Mouse (Mus musculus) embryonic facial prominence, embryonic 14.5 days (tissue): ENCODE data around the gene Retreg1. TPM values are rescaled to one million over a fixed set of nuclear protein-coding genes. Genes with fewer than 3 reads are reported as not detected.

ENCODE experiments used
- ATAC-seq: fragments of 200-750 bp; cut with Nextera tagmentation; 2 replicates; pipeline ENCODE4 v1.8.0; 2017; ENCODE audit warnings: low read depth, moderate number of reproducible peaks, moderate TSS enrichment
- DNase-seq: peaks from one replicate; pipeline ENCODE4 v3.0.0-alpha.2; 2015; ENCODE audit warnings: low spot score
- H3K27ac ChIP-seq: fragments of 300-500 bp; sonication (generic); replicated peaks from 2 replicates; pipeline ENCODE4 v1.5.1; 2014; ENCODE audit warnings: low read depth, mild to moderate bottlenecking, low read length, moderate library complexity
- H3K27me3 ChIP-seq: fragments of 300-500 bp; sonication (generic); replicated peaks from 2 replicates; pipeline ENCODE4 v1.6.1; 2014; ENCODE audit warnings: low read length; ENCODE audit not compliant: control insufficient read depth, insufficient read depth
- H3K36me3 ChIP-seq: fragments of 300-500 bp; sonication (generic); 2 replicates; pipeline ENCODE4 v1.6.1; 2014; ENCODE audit warnings: low read length, mixed read lengths; ENCODE audit not compliant: control insufficient read depth, insufficient read depth
- H3K4me1 ChIP-seq: fragments of 300-500 bp; sonication (generic); 2 replicates; pipeline ENCODE4 v1.6.1; 2014; ENCODE audit warnings: antibody characterized with exemption, low read length; ENCODE audit not compliant: control insufficient read depth, insufficient read depth
- H3K4me2 ChIP-seq: fragments of 300-500 bp; sonication (generic); 2 replicates; pipeline ENCODE4 v1.6.1; 2014; ENCODE audit warnings: low read depth, mild to moderate bottlenecking, low read length, moderate library complexity, mixed read lengths
- H3K4me3 ChIP-seq: fragments of 300-500 bp; sonication (generic); 2 replicates; pipeline ENCODE4 v1.5.1; 2014; ENCODE audit warnings: low read depth, mild to moderate bottlenecking, low read length
- H3K9ac ChIP-seq: fragments of 300-500 bp; sonication (generic); 2 replicates; pipeline ENCODE4 v1.6.1; 2014; ENCODE audit warnings: low read depth, mild to moderate bottlenecking, low read length, moderate library complexity, mixed read lengths
- H3K9me3 ChIP-seq: fragments of 300-500 bp; sonication (generic); 2 replicates; pipeline ENCODE4 v1.6.1; 2016; ENCODE audit warnings: low read length; ENCODE audit not compliant: control insufficient read depth
- WGBS: fragments of 180-500 bp; shearing (Covaris S2); extraction: QIAGEN DNeasy Blood & Tissue Kit; methylation state at CpG from one replicate; pipeline ENCODE4 v1.1.7; 2014; 5-methylcytosine and 5-hydroxymethylcytosine counted together
- polyA plus RNA-seq: library from polyadenylated mRNA; unstranded; fragments of >200 nt; fragmentation: Nextera tagmentation; extraction: Ambion mirVana; gene quantifications from 2 replicates; pipeline ENCODE4 v1.2.1, GENCODE M21; 2014

The Retreg1 gene
- polyA plus RNA-seq, 1 experiment from 2014 or later: 16.5 TPM

DNA sequence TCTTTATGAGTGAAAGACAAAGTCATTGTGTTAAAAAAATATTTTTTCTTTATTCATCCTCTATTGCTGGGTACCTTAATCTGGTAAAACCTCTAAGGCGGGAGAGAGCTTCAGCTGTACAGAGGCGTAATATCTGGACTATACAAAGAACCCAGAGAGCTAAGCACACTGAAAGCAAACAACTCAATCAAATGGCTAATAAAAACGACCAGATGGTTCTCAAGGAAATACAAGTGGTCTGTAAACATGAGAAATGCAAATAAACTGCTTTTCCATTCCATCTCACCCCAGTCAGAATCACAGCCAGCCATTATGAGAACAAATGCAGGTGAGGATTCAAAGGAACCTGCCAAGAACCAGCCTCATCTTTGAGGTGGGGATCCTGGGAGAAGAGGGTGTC lies 28.4 kb upstream of the Retreg1 start:
- no peak for DNase-seq
- Histone ChIP-seq H3K27me3 (no peaks in the 10 kb centered on the region), H3K27ac (no peak overlapping the region), H3K4me2 (no peak overlapping the region), H3K4me1 (no peaks in the 10 kb centered on the region), H3K9ac (no peak overlapping the region), H3K9me3 (peaks cover 17% of the 10 kb centered on the region), H3K4me3 (no peak overlapping the region), H3K36me3 (peaks cover 62% of the 10 kb centered on the region)
- no peak for ATAC-seq
- 89% methylated on average over 3 of the region's 3 CpGs for WGBS

DNA sequence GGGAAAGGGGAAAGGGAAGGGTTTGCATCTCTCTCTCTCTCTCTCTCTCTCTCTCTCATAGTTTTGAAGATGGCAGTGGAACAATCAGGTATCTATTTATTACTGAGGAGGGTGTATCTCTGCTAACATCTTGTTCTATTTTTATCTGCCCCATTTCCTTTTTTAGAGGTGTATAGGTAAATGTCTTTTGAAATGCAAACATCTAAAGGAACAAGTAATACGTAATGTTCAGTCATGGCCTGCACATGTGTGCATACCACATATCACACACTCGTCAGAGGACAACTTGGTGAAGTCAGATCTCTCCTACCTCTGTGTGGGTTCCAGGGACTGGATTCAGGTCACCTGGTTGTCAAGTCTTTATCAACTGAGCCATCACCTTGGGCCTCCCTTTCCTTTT lies 25.8 kb upstream of the Retreg1 start:
- Histone ChIP-seq H3K4me2 (no peak overlapping the region), H3K4me1 (no peaks in the 10 kb centered on the region), H3K36me3 (peaks cover 36% of the 10 kb centered on the region), H3K27ac (no peak overlapping the region), H3K9ac (no peak overlapping the region), H3K4me3 (no peak overlapping the region), H3K9me3 (peaks cover 31% of the 10 kb centered on the region), H3K27me3 (no peaks in the 10 kb centered on the region)
- 85% methylated on average over 2 of the region's 2 CpGs for WGBS
- ATAC-seq (no peak), DNase-seq (no peak)

DNA sequence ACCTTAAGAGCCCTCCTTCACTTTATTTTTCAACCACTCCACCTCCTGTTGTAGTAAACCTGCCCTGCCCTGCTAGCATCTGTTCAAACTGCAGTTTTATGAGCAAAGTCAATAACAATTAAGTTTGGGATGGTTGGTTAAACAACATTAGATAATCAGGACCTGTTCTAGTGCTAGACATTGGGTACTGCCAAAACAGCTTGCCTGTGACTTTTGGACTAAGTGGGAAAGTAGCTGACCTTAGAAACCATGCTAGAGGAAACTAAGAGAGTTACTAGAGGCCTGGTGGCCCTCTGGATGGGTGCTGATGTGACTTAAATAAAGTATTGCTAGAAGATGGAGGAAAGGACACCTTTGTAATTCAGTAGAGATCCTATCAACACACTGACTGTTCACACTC lies 21.0 kb upstream of the Retreg1 start:
- H3K27me3 ChIP-seq: no peaks in the 10 kb centered on the region
- no peak overlapping the region for H3K4me3 ChIP-seq

DNA sequence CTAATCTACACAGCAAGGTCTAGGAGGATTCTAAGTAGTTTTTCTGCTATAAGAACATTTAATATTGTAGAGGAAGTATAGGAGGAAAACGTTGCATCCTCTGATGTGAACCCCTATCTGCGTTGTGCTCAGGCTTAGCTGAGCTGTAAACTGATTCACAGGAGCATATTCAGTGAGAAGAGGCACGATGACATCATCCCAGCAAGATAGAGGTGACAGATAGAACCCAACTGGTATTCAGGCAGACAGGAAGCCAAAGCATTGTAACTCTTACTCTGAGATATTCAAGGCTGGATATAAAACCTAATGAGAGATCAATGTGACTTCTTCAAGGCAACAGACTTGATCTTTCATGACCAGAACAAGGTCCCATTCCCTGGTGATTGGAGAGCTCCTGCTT lies 20.3 kb upstream of the Retreg1 start:
- Histone ChIP-seq H3K9me3 (peaks cover 20% of the 10 kb centered on the region; the same call in 1 of the 2 replicates), H3K4me2 (no peak overlapping the region), H3K4me1 (no peaks in the 10 kb centered on the region), H3K36me3 (no peaks in the 10 kb centered on the region), H3K4me3 (no peak overlapping the region), H3K27ac (no peak overlapping the region), H3K9ac (no peak overlapping the region), H3K27me3 (no peaks in the 10 kb centered on the region)
- 52% methylated on average over 3 of the region's 3 CpGs for WGBS
- ATAC-seq (no peak), DNase-seq (no peak)

More for the DNA sequence above, 21.0 kb upstream of the Retreg1 start:
- no peak overlapping the region for H3K9ac ChIP-seq
- H3K4me1 ChIP-seq: no peaks in the 10 kb centered on the region
- H3K4me2 ChIP-seq: no peak overlapping the region
- DNase-seq (no peak), ATAC-seq (no peak)
- no peak overlapping the region for H3K27ac ChIP-seq
- no peaks in the 10 kb centered on the region for H3K36me3 ChIP-seq
- H3K9me3 ChIP-seq: peaks cover 20% of the 10 kb centered on the region; the same call in 1 of the 2 replicates

DNA sequence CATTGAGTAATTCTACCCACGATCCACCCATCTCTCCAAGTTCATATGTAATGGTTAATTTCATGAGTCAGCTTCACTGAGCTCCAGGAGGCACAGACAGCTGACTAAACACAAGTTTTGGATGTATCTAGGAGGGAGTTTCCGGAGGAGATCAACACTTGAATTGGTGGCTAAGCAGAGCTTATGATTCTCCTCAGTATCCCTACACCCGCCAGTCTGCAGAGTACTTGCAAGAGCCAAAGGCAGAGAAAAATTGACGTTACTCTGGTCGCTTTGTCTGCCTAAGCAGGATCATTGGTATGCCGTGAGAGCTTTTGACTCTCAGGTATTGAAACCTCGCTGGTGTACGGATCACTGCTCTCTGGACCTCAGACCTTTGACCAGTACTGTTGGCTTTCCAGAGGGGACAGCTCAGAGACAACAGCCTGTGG lies 16.4 kb upstream of the Retreg1 start:
- 83% methylated on average over 8 of the region's 8 CpGs for WGBS
- no peak for DNase-seq
- no peak for ATAC-seq
- H3K4me1 ChIP-seq: no peaks in the 10 kb centered on the region
- no peak overlapping the region for H3K27ac ChIP-seq
- no peak overlapping the region for H3K4me3 ChIP-seq
- H3K9me3 ChIP-seq: no peaks in the 10 kb centered on the region
- no peaks in the 10 kb centered on the region for H3K27me3 ChIP-seq
- no peak overlapping the region for H3K4me2 ChIP-seq
- H3K36me3 ChIP-seq: no peaks in the 10 kb centered on the region
- H3K9ac ChIP-seq: no peak overlapping the region

DNA sequence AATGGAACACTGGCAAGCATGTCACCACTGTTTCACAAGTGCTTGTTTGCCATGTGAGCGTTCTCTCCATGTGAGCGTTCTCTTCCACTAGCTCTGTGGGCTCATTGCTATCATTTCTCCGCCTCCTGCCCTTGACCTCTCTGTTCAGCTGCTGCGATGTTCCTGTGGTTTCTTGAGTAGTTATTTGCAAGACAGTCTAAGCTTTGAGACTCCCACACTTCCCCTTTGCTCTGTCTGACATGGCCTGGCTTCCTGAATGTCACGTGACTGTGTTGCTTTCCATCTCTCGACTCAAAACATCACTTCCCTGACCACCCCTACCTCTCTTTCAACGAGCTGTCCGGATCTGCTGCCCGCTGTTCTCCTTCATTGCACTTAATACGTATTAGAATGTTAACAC lies 14.5 kb upstream of the Retreg1 start:
- Histone ChIP-seq H3K9me3 (no peaks in the 10 kb centered on the region), H3K27ac (no peak overlapping the region), H3K4me3 (no peak overlapping the region), H3K9ac (no peak overlapping the region), H3K36me3 (no peaks in the 10 kb centered on the region), H3K4me1 (no peaks in the 10 kb centered on the region), H3K27me3 (no peaks in the 10 kb centered on the region), H3K4me2 (no peak overlapping the region)
- DNase-seq (no peak), ATAC-seq (no peak)
- 76% methylated on average over 10 of the region's 10 CpGs for WGBS

DNA sequence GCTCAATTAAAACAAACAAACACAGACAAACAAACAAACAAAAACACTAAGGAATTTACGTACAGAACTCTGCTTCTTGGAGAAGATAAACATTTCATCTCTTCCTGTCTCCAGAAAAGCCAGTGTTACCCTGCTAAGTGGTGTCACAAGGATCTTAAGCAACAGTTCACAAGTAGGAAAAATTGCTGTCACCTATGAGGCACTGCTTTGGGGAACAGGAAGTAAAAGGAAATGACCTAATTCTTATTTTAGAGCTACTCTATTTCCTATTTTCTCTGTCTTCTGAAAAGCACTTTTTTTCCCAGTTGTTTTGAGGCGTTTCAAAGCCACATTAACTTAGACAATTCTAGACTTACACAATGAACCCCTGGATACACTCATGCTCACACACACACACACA lies 12.6 kb upstream of the Retreg1 start:
- ATAC-seq (no peak), DNase-seq (no peak)
- H3K27ac ChIP-seq: no peak overlapping the region
- no peaks in the 10 kb centered on the region for H3K27me3 ChIP-seq
- H3K9ac ChIP-seq: no peak overlapping the region
- 64% methylated on average over 2 of the region's 2 CpGs for WGBS
- H3K4me3 ChIP-seq: no peak overlapping the region
- no peaks in the 10 kb centered on the region for H3K9me3 ChIP-seq
- no peaks in the 10 kb centered on the region for H3K36me3 ChIP-seq
- H3K4me1 ChIP-seq: no peaks in the 10 kb centered on the region
- H3K4me2 ChIP-seq: no peak overlapping the region

DNA sequence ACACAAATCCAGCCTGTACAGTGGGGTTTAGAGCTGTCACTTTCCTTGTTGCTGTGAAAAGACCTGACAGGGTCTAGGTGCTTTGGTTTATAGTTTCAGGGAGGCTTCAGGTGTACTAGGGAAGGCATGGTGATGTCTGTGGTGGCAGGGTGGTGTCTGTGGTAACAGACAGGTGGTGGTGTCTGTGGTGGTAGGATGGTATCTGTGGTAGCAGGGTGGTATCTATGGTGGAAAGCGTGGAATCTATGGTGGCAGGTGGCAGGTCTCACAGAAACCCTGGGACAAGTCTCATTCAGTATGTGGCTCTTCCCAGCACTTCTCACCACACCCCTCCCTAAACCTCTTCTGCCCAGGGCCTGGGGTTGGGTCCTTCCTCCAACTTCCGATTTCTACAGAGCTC lies 8.7 kb upstream of the Retreg1 start:
- Histone ChIP-seq H3K4me1 (no peaks in the 10 kb centered on the region), H3K9me3 (0 out of 2 replicates have a peak, but pooled peaks cover 7% of the 10 kb centered on the region), H3K9ac (no peak overlapping the region), H3K4me2 (no peak overlapping the region), H3K27ac (no peak overlapping the region), H3K27me3 (no peaks in the 10 kb centered on the region), H3K4me3 (no peak overlapping the region), H3K36me3 (no peaks in the 10 kb centered on the region)
- WGBS: 86% methylated on average over 2 of the region's 2 CpGs
- no peak for DNase-seq
- no peak for ATAC-seq

DNA sequence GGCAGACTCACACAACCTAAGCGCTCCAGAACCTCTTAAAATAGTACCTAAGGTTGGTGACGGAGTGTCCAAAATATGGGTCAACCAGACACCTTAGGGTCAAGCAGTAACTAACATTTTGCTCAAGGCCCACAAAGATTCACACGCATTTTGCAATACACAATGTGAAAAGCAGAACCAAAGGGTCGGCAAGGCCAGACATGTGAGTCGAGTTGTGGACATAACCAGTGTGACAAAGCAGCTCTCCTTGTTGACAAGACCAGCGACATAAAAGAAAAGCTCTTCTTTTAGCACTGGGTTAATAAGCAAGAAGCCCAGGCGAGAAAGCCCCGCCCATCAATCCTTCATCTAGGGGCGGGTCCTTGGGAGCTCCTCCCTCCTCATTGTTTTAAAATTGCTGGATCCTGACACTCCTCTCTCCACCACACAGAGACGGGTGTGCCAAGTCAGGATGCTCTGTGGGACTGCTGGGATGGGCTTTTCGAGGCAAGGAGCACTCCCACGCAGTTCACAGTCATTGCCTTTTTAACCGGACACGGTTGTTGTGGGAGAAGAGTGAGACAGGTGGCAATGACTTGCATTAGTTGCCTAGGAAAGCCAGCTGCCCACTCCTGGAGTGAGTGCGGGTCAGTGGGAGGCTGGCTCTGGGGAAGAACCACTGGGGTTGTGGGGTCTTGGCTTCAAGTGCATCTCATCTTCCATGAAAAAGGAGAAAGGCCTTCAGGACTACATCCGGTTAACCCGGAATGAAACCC lies 7.9 kb upstream of the Retreg1 start:
- no peaks in the 10 kb centered on the region for H3K36me3 ChIP-seq
- no peak for DNase-seq
- no peaks in the 10 kb centered on the region for H3K27me3 ChIP-seq
- no peak overlapping the region for H3K4me2 ChIP-seq
- H3K4me3 ChIP-seq: no peak overlapping the region
- H3K9me3 ChIP-seq: 0 out of 2 replicates have a peak, but pooled peaks cover 7% of the 10 kb centered on the region
- H3K9ac ChIP-seq: no peak overlapping the region
- WGBS: 87% methylated on average over 17 of the region's 17 CpGs
- H3K27ac ChIP-seq: no peak overlapping the region
- no peaks in the 10 kb centered on the region for H3K4me1 ChIP-seq
- ATAC-seq: no peak
